Mouse (Mus musculus): ENCODE results near the gene Gak. TPM values are rescaled to one million over a fixed set of nuclear protein-coding genes. Genes with fewer than 3 reads are reported as not detected.

Gak gene
- polyA plus RNA-seq, 1 experiment from 2014 or later, result 45.3 TPM

- H3K9me3 ChIP-seq (ENCODE audit: control insufficient read depth, low read length), result no peaks in the 10 kb centered on the region
- peaks cover 24% of the 10 kb centered on the region for H3K27me3 ChIP-seq (ENCODE audit: control insufficient read depth, insufficient read depth, low read length)
- H3K4me1 ChIP-seq (ENCODE audit: control insufficient read depth, insufficient read depth, low read length), result peaks cover 5% of the 10 kb centered on the region; the same call in 1 of the 2 replicates
- H3K4me3 ChIP-seq (ENCODE audit: low read depth, low read length), result peak overlapping the region; percentile 44
- H3K27ac ChIP-seq (ENCODE audit: low read depth, low read length), result no peak overlapping the region
- H3K9ac ChIP-seq (ENCODE audit: low read length), result peak overlapping the region; percentile 55
- H3K4me2 ChIP-seq, result peak overlapping the region; percentile 83
- H3K36me3 ChIP-seq (ENCODE audit: control insufficient read depth, insufficient read depth, low read length), result no peaks in the 10 kb centered on the region
- ATAC-seq (ENCODE audit: low FRiP score), result no peak
- WGBS, result 14% methylated on average over 7 of the region's 7 CpGs
- peak; percentile 90 for DNase-seq (ENCODE audit: low spot score, missing footprints)
Observed at GRCm38 (mm10) chr5:108549137-108549488, 80.4 kb downstream of the Gak start.

GRCm38 (mm10) chr5:108547636-108548035 is 81.9 kb downstream of the Gak start:
- H3K36me3 ChIP-seq (ENCODE audit: control insufficient read depth, insufficient read depth, low read length), result no peaks in the 10 kb centered on the region
- no peak overlapping the region for H3K9ac ChIP-seq (ENCODE audit: low read length)
- ATAC-seq (ENCODE audit: low FRiP score), result no peak
- H3K4me1 ChIP-seq (ENCODE audit: control insufficient read depth, insufficient read depth, low read length), result peaks cover 5% of the 10 kb centered on the region; the same call in 1 of the 2 replicates
- no peak overlapping the region for H3K4me3 ChIP-seq (ENCODE audit: low read depth, low read length)
- DNase-seq (ENCODE audit: low spot score, missing footprints), result no peak
- no peaks in the 10 kb centered on the region for H3K9me3 ChIP-seq (ENCODE audit: control insufficient read depth, low read length)
- 91% methylated on average over 5 of the region's 5 CpGs for WGBS
- no peak overlapping the region for H3K27ac ChIP-seq (ENCODE audit: low read depth, low read length)
- peaks cover 24% of the 10 kb centered on the region for H3K27me3 ChIP-seq (ENCODE audit: control insufficient read depth, insufficient read depth, low read length)
- H3K4me2 ChIP-seq, result no peak overlapping the region

- no peak for ATAC-seq (ENCODE audit: low FRiP score)
- H3K36me3 ChIP-seq (ENCODE audit: control insufficient read depth, insufficient read depth, low read length), result no peaks in the 10 kb centered on the region
- WGBS, result 75% methylated on average over 7 of the region's 7 CpGs
Observed at GRCm38 (mm10) chr5:108543516-108544291, 85.9 kb downstream of the Gak start.

GRCm38 (mm10) chr5:108534188-108534587 is 95.4 kb downstream of the Gak start:
- Histone ChIP-seq H3K27me3 (ENCODE audit: control insufficient read depth, insufficient read depth, low read length) (no peaks in the 10 kb centered on the region), H3K4me3 (ENCODE audit: low read depth, low read length) (no peak overlapping the region), H3K4me1 (ENCODE audit: control insufficient read depth, insufficient read depth, low read length) (no peaks in the 10 kb centered on the region), H3K9ac (ENCODE audit: low read length) (no peak overlapping the region), H3K36me3 (ENCODE audit: control insufficient read depth, insufficient read depth, low read length) (no peaks in the 10 kb centered on the region), H3K27ac (ENCODE audit: low read depth, low read length) (no peak overlapping the region), H3K9me3 (ENCODE audit: control insufficient read depth, low read length) (peaks cover 7% of the 10 kb centered on the region; the same call in 1 of the 2 replicates), H3K4me2 (no peak overlapping the region)
- DNase-seq (ENCODE audit: low spot score, missing footprints) (peak; percentile 62), ATAC-seq (ENCODE audit: low FRiP score) (no peak)
- whole genome bisulfite sequencing, result 90% methylated on average over 2 of the region's 2 CpGs

More at GRCm38 (mm10) chr5:108543516-108544291, 85.9 kb downstream of the Gak start:
- no peak overlapping the region for H3K4me3 ChIP-seq (ENCODE audit: low read depth, low read length)
- no peak overlapping the region for H3K27ac ChIP-seq (ENCODE audit: low read depth, low read length)
- peaks cover 3% of the 10 kb centered on the region for H3K27me3 ChIP-seq (ENCODE audit: control insufficient read depth, insufficient read depth, low read length)
- no peak overlapping the region for H3K9ac ChIP-seq (ENCODE audit: low read length)
- no peak overlapping the region for H3K4me2 ChIP-seq
- H3K9me3 ChIP-seq (ENCODE audit: control insufficient read depth, low read length), result no peaks in the 10 kb centered on the region
- H3K4me1 ChIP-seq (ENCODE audit: control insufficient read depth, insufficient read depth, low read length), result no peaks in the 10 kb centered on the region
- DNase-seq (ENCODE audit: low spot score, missing footprints), result no peak

GRCm38 (mm10) chr5:108522597-108522996 is 107.0 kb downstream of the Gak start:
- no peak for DNase-seq (ENCODE audit: low spot score, missing footprints)
- no peaks in the 10 kb centered on the region for H3K27me3 ChIP-seq (ENCODE audit: control insufficient read depth, insufficient read depth, low read length)
- H3K9ac ChIP-seq (ENCODE audit: low read length), result no peak overlapping the region
- H3K4me2 ChIP-seq, result no peak overlapping the region
- no peak overlapping the region for H3K4me3 ChIP-seq (ENCODE audit: low read depth, low read length)
- 76% methylated on average over 3 of the region's 3 CpGs for WGBS
- no peaks in the 10 kb centered on the region for H3K36me3 ChIP-seq (ENCODE audit: control insufficient read depth, insufficient read depth, low read length)
- H3K9me3 ChIP-seq (ENCODE audit: control insufficient read depth, low read length), result no peaks in the 10 kb centered on the region
- no peak overlapping the region for H3K27ac ChIP-seq (ENCODE audit: low read depth, low read length)
- no peak for ATAC-seq (ENCODE audit: low FRiP score)
- H3K4me1 ChIP-seq (ENCODE audit: control insufficient read depth, insufficient read depth, low read length), result no peaks in the 10 kb centered on the region

- WGBS, result 79% methylated on average over 3 of the region's 3 CpGs
- Histone ChIP-seq H3K4me1 (ENCODE audit: control insufficient read depth, insufficient read depth, low read length) (no peaks in the 10 kb centered on the region), H3K4me3 (ENCODE audit: low read depth, low read length) (no peak overlapping the region), H3K9me3 (ENCODE audit: control insufficient read depth, low read length) (no peaks in the 10 kb centered on the region), H3K27ac (ENCODE audit: low read depth, low read length) (no peak overlapping the region), H3K4me2 (no peak overlapping the region), H3K36me3 (ENCODE audit: control insufficient read depth, insufficient read depth, low read length) (no peaks in the 10 kb centered on the region), H3K27me3 (ENCODE audit: control insufficient read depth, insufficient read depth, low read length) (no peaks in the 10 kb centered on the region), H3K9ac (ENCODE audit: low read length) (no peak overlapping the region)
- DNase-seq (ENCODE audit: low spot score, missing footprints) (no peak), ATAC-seq (ENCODE audit: low FRiP score) (no peak)
Observed at GRCm38 (mm10) chr5:108521896-108522295, 107.7 kb downstream of the Gak start.

GRCm38 (mm10) chr5:108521016-108521415 is 108.5 kb downstream of the Gak start:
- 83% methylated on average over 2 of the region's 2 CpGs for WGBS
- H3K27ac ChIP-seq (ENCODE audit: low read depth, low read length), result no peak overlapping the region
- no peaks in the 10 kb centered on the region for H3K4me1 ChIP-seq (ENCODE audit: control insufficient read depth, insufficient read depth, low read length)
- H3K4me3 ChIP-seq (ENCODE audit: low read depth, low read length), result no peak overlapping the region
- no peaks in the 10 kb centered on the region for H3K27me3 ChIP-seq (ENCODE audit: control insufficient read depth, insufficient read depth, low read length)
- no peaks in the 10 kb centered on the region for H3K9me3 ChIP-seq (ENCODE audit: control insufficient read depth, low read length)
- no peak overlapping the region for H3K4me2 ChIP-seq
- no peak overlapping the region for H3K9ac ChIP-seq (ENCODE audit: low read length)
- ATAC-seq (ENCODE audit: low FRiP score), result no peak
- H3K36me3 ChIP-seq (ENCODE audit: control insufficient read depth, insufficient read depth, low read length), result no peaks in the 10 kb centered on the region
- DNase-seq (ENCODE audit: low spot score, missing footprints), result no peak

- no peak overlapping the region for H3K9ac ChIP-seq (ENCODE audit: low read length)
- no peak overlapping the region for H3K4me2 ChIP-seq
- H3K4me3 ChIP-seq (ENCODE audit: low read depth, low read length), result no peak overlapping the region
- H3K27me3 ChIP-seq (ENCODE audit: control insufficient read depth, insufficient read depth, low read length), result no peaks in the 10 kb centered on the region
- WGBS, result 92% methylated on average over 7 of the region's 7 CpGs
- H3K27ac ChIP-seq (ENCODE audit: low read depth, low read length), result no peak overlapping the region
- no peaks in the 10 kb centered on the region for H3K36me3 ChIP-seq (ENCODE audit: control insufficient read depth, insufficient read depth, low read length)
- no peaks in the 10 kb centered on the region for H3K4me1 ChIP-seq (ENCODE audit: control insufficient read depth, insufficient read depth, low read length)
- ATAC-seq (ENCODE audit: low FRiP score), result no peak
- H3K9me3 ChIP-seq (ENCODE audit: control insufficient read depth, low read length), result no peaks in the 10 kb centered on the region
- no peak for DNase-seq (ENCODE audit: low spot score, missing footprints)
Observed at GRCm38 (mm10) chr5:108520153-108520552, 109.4 kb downstream of the Gak start.

Measured in midbrain, embryonic 11.5 days (tissue).